Mouse (Mus musculus) stomach, embryonic 15.5 days (tissue): ENCODE measurements around the gene Tmem178b. TPM values are rescaled to one million over a fixed set of nuclear protein-coding genes. Genes with fewer than 3 reads are reported as not detected.

Experiments used
- ATAC-seq: fragments of 200-750 bp; cut with Nextera tagmentation; 2 replicates; pipeline ENCODE4 v1.8.0; 2017; ENCODE audit warnings: low read depth, moderate number of reproducible peaks, moderate TSS enrichment; ENCODE audit not compliant: insufficient read depth, low FRiP score
- H3K27ac ChIP-seq: fragments of 300-500 bp; sonication (generic); 2 replicates; pipeline ENCODE4 v1.5.1; 2015; ENCODE audit warnings: mild to moderate bottlenecking, inconsistent platforms
- H3K27me3 ChIP-seq: fragments of 300-500 bp; sonication (generic); replicated peaks from 2 replicates; pipeline ENCODE4 v1.6.1; 2015; ENCODE audit warnings: inconsistent platforms
- H3K36me3 ChIP-seq: fragments of 300-500 bp; sonication (generic); 2 replicates; pipeline ENCODE4 v1.6.1; 2015; ENCODE audit warnings: inconsistent platforms
- H3K4me1 ChIP-seq: fragments of 300-500 bp; sonication (generic); 2 replicates; pipeline ENCODE4 v1.6.1; 2015; ENCODE audit warnings: inconsistent platforms
- H3K4me2 ChIP-seq: fragments of 300-500 bp; sonication (generic); 2 replicates; pipeline ENCODE4 v1.6.1; 2015; ENCODE audit warnings: mild to moderate bottlenecking, inconsistent platforms
- H3K4me3 ChIP-seq: fragments of 300-500 bp; sonication (generic); replicated peaks from 2 replicates; pipeline ENCODE4 v1.5.1; 2015; ENCODE audit warnings: inconsistent platforms
- H3K9ac ChIP-seq: fragments of 300-500 bp; sonication (generic); 2 replicates; pipeline ENCODE4 v1.6.1; 2015; ENCODE audit warnings: inconsistent platforms
- H3K9me3 ChIP-seq: fragments of 300-500 bp; sonication (generic); 2 replicates; pipeline ENCODE4 v1.6.1; 2016; ENCODE audit warnings: inconsistent platforms
- WGBS: fragments of 180-500 bp; shearing (Covaris S2); methylation state at CpG from one replicate; pipeline ENCODE4 v1.1.7; 2015; 5-methylcytosine and 5-hydroxymethylcytosine counted together
- polyA plus RNA-seq: library from polyadenylated mRNA; unstranded; fragments of >200 nt; fragmentation: Nextera tagmentation; extraction: Ambion mirVana; gene quantifications from 2 replicates; pipeline ENCODE4 v1.2.1, GENCODE M21; 2015

The Tmem178b gene
- polyA plus RNA-seq, 1 experiment from 2014 or later: 1.1 TPM

DNA sequence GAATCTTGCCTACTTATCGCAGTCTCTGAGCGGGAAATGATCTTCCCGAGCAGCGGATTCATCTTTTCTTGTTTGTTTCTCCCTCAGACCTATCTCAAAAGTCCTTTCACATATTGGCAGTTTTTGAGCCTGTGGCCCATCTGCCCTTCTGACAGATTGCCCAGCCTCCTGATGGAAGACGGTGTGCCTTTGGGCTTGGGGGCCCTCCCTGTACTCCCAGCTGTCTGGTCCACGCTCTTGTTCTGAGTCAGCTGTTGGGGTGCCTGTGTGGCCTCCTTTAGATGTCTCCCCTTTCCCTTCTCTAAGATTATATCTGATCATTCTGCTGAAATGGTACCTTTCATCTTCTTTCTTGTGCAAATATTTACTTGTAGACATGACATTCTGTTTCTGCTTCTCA, 195.4 kb downstream of the Tmem178b start:
- H3K9me3 ChIP-seq: no peaks in the 10 kb centered on the region
- H3K4me3 ChIP-seq: no peak overlapping the region
- ATAC-seq: no peak
- H3K36me3 ChIP-seq: no peaks in the 10 kb centered on the region
- WGBS: 25% methylated on average over 6 of the region's 6 CpGs
- H3K4me2 ChIP-seq: no peak overlapping the region
- H3K27me3 ChIP-seq: no peaks in the 10 kb centered on the region
- no peak overlapping the region for H3K27ac ChIP-seq
- H3K9ac ChIP-seq: no peak overlapping the region
- H3K4me1 ChIP-seq: no peaks in the 10 kb centered on the region

DNA sequence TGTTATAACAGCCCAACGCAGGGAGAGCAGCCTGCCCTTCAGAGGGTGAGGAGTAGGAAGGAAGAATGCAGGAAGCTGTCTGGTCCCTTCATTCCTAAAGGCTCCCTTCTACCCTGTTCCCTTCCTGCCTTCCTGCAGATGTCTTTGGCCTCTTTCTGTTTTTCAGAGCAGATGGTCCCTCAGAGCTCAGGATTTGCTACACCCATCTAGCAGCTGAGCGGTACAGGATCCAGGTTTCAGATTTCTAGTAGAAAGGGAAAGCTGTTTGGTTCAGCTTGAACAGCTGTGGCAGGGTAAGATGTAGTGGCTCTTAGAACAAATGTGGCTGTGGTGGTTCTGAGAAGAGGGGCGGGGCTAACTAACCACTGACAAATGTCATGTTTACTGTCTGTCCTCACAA, 197.9 kb downstream of the Tmem178b start:
- H3K9ac ChIP-seq: no peak overlapping the region
- no peaks in the 10 kb centered on the region for H3K9me3 ChIP-seq
- no peaks in the 10 kb centered on the region for H3K36me3 ChIP-seq
- no peak overlapping the region for H3K4me2 ChIP-seq
- H3K4me1 ChIP-seq: no peaks in the 10 kb centered on the region
- WGBS: 35% methylated on average over 3 of the region's 3 CpGs
- no peaks in the 10 kb centered on the region for H3K27me3 ChIP-seq
- no peak overlapping the region for H3K27ac ChIP-seq
- H3K4me3 ChIP-seq: no peak overlapping the region
- no peak; the same call in 1 of the 2 replicates for ATAC-seq

DNA sequence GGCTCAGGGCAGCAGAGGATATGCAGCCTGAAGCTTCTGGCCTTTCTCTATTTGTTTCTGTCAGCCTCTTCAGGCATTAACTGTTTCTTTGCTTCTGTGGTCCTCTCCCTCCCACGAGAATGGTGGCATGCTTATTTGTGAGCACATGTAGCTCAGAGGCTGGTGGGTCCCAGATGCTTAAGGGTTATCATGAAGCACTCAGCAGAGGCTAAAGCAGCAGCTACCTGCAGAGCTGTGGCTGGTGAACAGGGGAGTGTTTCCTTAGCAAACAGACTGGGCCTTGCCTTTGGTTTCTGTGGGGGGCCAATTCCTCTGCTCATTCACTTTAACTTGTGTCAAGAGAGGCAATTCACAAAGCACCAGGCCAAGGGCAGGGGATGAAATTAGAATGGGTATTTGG, 203.0 kb downstream of the Tmem178b start:
- Histone ChIP-seq H3K4me3 (no peak overlapping the region), H3K4me2 (no peak overlapping the region), H3K36me3 (no peaks in the 10 kb centered on the region), H3K9me3 (no peaks in the 10 kb centered on the region), H3K27me3 (no peaks in the 10 kb centered on the region), H3K4me1 (no peaks in the 10 kb centered on the region), H3K27ac (no peak overlapping the region), H3K9ac (no peak overlapping the region)
- WGBS: 17% methylated on average over 1 of the region's 1 CpGs
- no peak for ATAC-seq

DNA sequence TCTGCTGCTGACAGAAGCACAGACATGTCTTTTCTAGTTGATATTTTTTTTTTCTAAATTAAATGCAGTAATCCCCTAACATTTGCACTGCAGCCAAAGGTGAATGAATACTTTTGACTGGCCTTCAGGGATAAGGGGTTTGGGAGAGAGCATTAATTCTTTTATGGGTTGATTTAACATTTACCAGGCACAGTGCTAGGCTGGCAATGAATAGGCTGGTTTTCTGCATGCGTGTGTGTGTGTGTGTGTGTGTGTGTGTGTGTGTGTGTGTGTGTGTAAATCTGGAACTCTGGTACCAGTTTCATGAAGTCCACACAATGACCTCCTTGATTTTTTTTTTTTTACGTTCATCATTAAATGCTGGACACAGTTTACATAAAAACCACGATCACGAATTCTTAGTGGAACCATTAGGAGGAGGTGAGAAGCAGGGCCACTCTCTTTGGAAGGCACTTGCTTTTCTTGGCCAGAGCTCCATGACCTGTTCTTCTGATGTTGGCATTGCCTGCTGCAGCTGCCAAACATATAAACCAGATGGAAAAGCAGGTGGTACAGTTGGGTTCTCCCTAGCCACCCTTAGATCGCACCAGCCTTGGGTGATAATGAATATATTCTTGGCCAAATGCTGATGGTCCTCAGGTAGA, 203.7 kb downstream of the Tmem178b start:
- Histone ChIP-seq H3K4me3 (no peak overlapping the region), H3K27ac (no peak overlapping the region), H3K9me3 (no peaks in the 10 kb centered on the region), H3K9ac (no peak overlapping the region), H3K4me2 (no peak overlapping the region), H3K36me3 (no peaks in the 10 kb centered on the region), H3K4me1 (no peaks in the 10 kb centered on the region), H3K27me3 (no peaks in the 10 kb centered on the region)
- ATAC-seq: no peak
- 80% methylated on average over 5 of the region's 5 CpGs for WGBS

DNA sequence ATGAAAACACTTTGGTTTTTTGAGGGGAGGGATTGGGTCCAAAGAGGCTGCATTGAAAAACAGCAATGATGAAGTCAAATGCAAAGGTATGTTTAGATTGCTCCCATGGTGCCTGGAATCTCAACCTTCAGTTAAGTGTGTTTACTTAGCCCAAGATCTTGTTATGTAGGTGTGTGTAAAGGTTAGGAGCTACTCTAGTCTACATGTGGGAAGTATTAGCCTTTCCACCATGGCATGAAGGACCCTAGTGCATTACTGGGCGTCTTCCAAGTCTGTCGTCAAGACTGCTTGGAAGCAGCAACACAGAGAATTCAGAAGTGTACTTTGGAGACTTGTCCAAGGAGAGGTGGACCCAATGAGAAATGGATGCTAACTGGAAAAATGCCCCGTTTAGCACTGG, 205.3 kb downstream of the Tmem178b start:
- ATAC-seq: no peak
- no peaks in the 10 kb centered on the region for H3K27me3 ChIP-seq
- H3K9ac ChIP-seq: no peak overlapping the region
- WGBS: 79% methylated on average over 3 of the region's 3 CpGs
- no peak overlapping the region for H3K4me2 ChIP-seq
- no peak overlapping the region for H3K27ac ChIP-seq
- H3K9me3 ChIP-seq: no peaks in the 10 kb centered on the region
- no peaks in the 10 kb centered on the region for H3K36me3 ChIP-seq
- H3K4me3 ChIP-seq: no peak overlapping the region
- no peaks in the 10 kb centered on the region for H3K4me1 ChIP-seq

DNA sequence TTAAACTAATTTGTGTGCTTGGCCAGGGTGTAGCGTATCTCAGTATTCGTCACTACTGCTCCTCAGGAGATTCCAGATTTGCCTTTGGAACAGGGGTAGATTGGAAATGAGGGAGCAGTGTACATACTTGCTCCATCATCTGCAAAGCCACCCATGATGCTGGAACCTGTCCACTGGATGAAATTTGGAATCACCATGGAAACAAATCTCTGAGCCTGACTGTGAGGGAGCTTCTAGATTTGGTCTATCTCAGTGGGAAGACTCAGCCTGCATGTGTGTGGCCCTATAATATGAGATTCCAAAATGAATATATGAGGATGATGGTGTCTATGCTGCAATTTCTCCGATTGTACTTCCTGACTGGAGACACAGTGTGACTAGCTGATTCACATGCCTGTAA, 210.7 kb downstream of the Tmem178b start:
- Histone ChIP-seq H3K9ac (no peak overlapping the region), H3K36me3 (no peaks in the 10 kb centered on the region), H3K4me3 (no peak overlapping the region), H3K27me3 (no peaks in the 10 kb centered on the region), H3K4me1 (no peaks in the 10 kb centered on the region), H3K4me2 (no peak overlapping the region), H3K9me3 (no peaks in the 10 kb centered on the region), H3K27ac (no peak overlapping the region)
- WGBS: 78% methylated on average over 3 of the region's 3 CpGs
- ATAC-seq: no peak

DNA sequence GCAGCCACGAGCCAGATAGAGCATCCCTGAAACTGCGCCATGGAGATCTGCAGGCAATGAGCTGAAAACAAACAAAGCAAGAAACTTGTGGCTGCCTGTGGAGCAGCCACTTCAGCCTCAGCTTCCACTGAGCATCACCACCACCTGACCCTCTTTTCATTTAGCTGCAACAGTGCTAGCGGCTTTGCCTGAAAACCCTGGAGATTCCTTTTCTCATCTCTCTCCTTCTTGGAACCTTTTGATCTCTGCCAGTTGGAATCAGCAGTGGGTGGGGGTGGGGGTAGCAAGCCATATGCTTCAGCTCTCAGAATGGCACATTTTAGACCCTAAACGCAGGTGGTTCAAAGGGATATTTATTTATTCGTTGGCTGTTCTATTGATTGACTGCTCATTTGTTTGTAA, 218.2 kb downstream of the Tmem178b start:
- Histone ChIP-seq H3K27me3 (no peaks in the 10 kb centered on the region), H3K9ac (no peak overlapping the region), H3K4me2 (no peak overlapping the region), H3K27ac (no peak overlapping the region), H3K4me3 (no peak overlapping the region), H3K4me1 (no peaks in the 10 kb centered on the region), H3K9me3 (no peaks in the 10 kb centered on the region), H3K36me3 (no peaks in the 10 kb centered on the region)
- no peak for ATAC-seq
- 29% methylated on average over 5 of the region's 5 CpGs for WGBS

DNA sequence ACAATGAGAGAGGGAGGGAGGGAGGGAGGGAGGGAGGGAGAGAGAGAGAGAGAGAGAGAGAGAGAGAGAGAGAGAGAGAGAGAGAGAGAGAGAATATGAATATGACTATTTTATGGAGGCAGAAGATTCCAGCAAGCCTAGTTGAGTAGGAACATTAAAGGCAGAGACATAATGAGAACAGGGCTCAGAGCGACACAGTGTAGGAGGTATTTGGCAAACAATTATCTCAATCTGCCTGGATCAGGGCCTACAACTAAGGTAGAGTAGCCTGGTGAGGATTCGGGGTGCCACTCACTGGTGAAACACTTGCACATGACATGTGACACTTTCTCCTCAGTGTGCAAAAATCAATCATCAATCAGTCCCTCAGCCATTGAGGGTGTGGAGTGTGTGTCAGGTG, 225.4 kb downstream of the Tmem178b start:
- Histone ChIP-seq H3K36me3 (no peaks in the 10 kb centered on the region), H3K9ac (no peak overlapping the region), H3K27ac (no peak overlapping the region), H3K4me1 (no peaks in the 10 kb centered on the region), H3K4me2 (no peak overlapping the region), H3K9me3 (no peaks in the 10 kb centered on the region), H3K4me3 (no peak overlapping the region), H3K27me3 (no peaks in the 10 kb centered on the region)
- ATAC-seq: no peak
- 72% methylated on average over 2 of the region's 2 CpGs for WGBS

DNA sequence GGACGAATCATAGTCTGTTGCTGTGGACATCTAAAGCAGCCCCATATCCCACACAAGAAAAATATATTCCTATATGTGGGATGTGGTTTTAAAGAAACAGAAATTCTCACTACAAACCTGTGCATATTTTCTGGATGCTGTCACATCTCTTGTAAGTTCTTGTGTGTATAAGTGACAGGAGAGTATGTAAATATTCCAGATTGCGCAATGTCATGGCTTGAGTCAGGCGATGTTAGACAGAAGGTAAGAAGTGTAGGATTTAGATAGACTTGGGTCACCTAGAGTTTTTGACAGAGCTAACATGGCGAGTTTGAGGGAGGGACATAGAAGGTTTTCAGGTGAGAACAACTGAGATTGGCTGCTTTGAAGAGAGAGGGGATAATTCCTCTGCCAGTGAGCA, 228.7 kb downstream of the Tmem178b start:
- no peak overlapping the region for H3K4me2 ChIP-seq
- H3K9ac ChIP-seq: no peak overlapping the region
- no peak overlapping the region for H3K4me3 ChIP-seq
- ATAC-seq: no peak
- H3K27me3 ChIP-seq: no peaks in the 10 kb centered on the region
- H3K9me3 ChIP-seq: no peaks in the 10 kb centered on the region
- WGBS: 76% methylated on average over 4 of the region's 4 CpGs
- H3K36me3 ChIP-seq: no peaks in the 10 kb centered on the region
- no peaks in the 10 kb centered on the region for H3K4me1 ChIP-seq
- H3K27ac ChIP-seq: no peak overlapping the region

DNA sequence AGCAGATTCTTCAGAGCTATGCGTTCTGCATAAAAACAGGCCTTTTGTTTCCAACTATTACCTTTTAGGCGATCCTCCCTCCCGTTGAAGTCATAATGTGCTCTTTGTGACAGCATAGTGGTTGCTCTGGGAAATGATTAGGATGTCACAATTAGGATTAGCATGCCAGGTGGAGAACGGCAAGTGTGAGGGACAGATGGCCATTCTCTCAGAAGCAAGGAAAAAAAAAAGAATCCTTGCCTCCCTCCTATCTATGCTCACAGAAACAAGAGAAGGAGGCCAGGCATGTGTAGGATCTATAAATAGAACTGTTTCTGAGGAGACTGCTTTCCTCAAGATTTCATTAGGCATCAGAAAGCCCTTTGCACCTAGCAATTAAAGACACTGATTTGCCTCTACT, 229.8 kb downstream of the Tmem178b start:
- Histone ChIP-seq H3K9ac (no peak overlapping the region), H3K4me1 (no peaks in the 10 kb centered on the region), H3K4me3 (no peak overlapping the region), H3K4me2 (no peak overlapping the region), H3K27me3 (no peaks in the 10 kb centered on the region), H3K27ac (no peak overlapping the region), H3K36me3 (no peaks in the 10 kb centered on the region), H3K9me3 (no peaks in the 10 kb centered on the region)
- ATAC-seq: no peak
- 46% methylated on average over 4 of the region's 4 CpGs for WGBS

DNA sequence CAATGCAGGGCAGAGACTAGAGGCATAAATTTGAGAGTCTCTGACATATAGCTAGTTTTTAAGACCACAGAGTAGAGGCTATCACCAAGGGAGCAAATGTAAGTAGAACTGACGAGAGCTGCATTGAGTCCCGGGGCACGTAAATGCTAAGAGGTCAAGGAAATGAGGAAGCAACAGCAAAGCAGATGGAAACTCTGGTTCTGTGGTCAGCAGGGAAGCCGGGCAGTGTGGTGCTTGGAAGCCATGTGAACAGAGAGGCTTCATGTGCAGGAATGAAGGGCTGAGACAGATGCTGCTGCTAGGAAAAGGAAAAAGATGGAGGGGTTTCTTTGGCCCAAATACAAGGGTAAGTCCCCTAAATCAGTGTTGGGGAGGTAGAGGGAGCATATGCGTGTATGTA, 237.0 kb downstream of the Tmem178b start:
- Histone ChIP-seq H3K9ac (no peak overlapping the region), H3K4me1 (no peaks in the 10 kb centered on the region), H3K27me3 (no peaks in the 10 kb centered on the region), H3K4me3 (no peak overlapping the region), H3K4me2 (no peak overlapping the region), H3K9me3 (no peaks in the 10 kb centered on the region), H3K27ac (no peak overlapping the region), H3K36me3 (no peaks in the 10 kb centered on the region)
- no peak for ATAC-seq
- WGBS: 75% methylated on average over 5 of the region's 5 CpGs

DNA sequence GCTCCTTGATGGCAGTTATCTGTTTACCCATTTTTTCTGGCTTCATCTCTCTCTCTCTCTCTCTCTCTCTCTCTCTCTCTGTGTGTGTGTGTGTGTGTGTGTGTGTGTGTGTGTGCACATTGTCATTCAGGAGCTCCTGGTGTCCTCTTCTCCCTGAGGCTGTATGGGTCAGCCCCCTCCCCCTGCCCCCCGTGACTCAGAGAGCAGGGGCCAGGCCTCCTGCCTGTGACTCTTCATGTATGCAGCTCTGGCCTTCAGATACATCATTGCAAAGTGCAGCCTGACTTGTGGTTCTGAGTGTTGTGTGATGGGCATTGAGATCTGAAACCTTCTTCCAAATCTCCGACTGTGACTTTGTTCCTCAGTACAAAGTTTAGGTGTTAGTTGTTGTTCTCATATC, 237.7 kb downstream of the Tmem178b start:
- Histone ChIP-seq H3K4me1 (no peaks in the 10 kb centered on the region), H3K36me3 (no peaks in the 10 kb centered on the region), H3K27me3 (no peaks in the 10 kb centered on the region), H3K27ac (no peak overlapping the region), H3K4me3 (no peak overlapping the region), H3K9ac (no peak overlapping the region), H3K4me2 (no peak overlapping the region), H3K9me3 (no peaks in the 10 kb centered on the region)
- 85% methylated on average over 2 of the region's 2 CpGs for WGBS
- ATAC-seq: no peak

DNA sequence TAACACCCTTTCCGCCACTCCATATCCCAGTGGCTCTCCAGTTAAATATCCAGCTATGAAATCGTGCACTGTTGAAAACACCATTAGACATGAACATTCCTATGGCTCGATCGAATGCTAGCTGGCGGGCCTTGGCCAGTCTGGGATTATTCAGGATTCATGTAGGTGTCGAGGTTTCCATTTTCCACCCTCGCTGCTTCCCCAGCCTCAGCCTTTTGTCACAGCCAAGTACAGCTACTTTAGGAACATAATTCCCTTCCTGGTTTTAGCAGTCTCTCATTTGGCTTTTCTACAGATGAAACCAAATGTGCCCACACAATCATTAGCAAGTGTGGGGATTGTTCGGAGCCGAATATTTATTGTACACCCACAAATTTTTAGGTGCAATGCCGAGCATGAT, 239.4 kb downstream of the Tmem178b start:
- Histone ChIP-seq H3K9me3 (no peaks in the 10 kb centered on the region), H3K27me3 (no peaks in the 10 kb centered on the region), H3K4me3 (no peak overlapping the region), H3K4me2 (no peak overlapping the region), H3K4me1 (no peaks in the 10 kb centered on the region), H3K9ac (no peak overlapping the region), H3K36me3 (no peaks in the 10 kb centered on the region), H3K27ac (no peak overlapping the region)
- no peak for ATAC-seq
- WGBS: 76% methylated on average over 10 of the region's 10 CpGs
